Mouse (Mus musculus) hindbrain, postnatal 0 days (tissue): ENCODE results near the gene Fibp. TPM values are rescaled to one million over a fixed set of nuclear protein-coding genes. Genes with fewer than 3 reads are reported as not detected.

Experiments
- ATAC-seq: fragments of 200-750 bp; cut with Nextera tagmentation; 2 replicates; pipeline ENCODE4 v1.8.0; 2017; ENCODE audit warnings: mild to moderate bottlenecking, moderate TSS enrichment, moderate library complexity
- DNase-seq: peaks from one replicate; pipeline ENCODE4 v3.0.0-alpha.2; 2015; ENCODE audit warnings: low spot score
- H3K27ac ChIP-seq: fragments of 300-500 bp; sonication (generic); 2 replicates; pipeline ENCODE4 v1.5.1; 2014; ENCODE audit warnings: mild to moderate bottlenecking
- H3K27me3 ChIP-seq: fragments of 300-500 bp; sonication (generic); 2 replicates; pipeline ENCODE4 v1.6.1; 2014; ENCODE audit warnings: low read length, mixed read lengths; ENCODE audit not compliant: insufficient read depth
- H3K36me3 ChIP-seq: fragments of 300-500 bp; sonication (generic); 2 replicates; pipeline ENCODE4 v1.6.1; 2014; ENCODE audit warnings: low read length, mixed read lengths; ENCODE audit not compliant: insufficient read depth
- H3K4me1 ChIP-seq: fragments of 300-500 bp; sonication (generic); 2 replicates; pipeline ENCODE4 v1.6.1; 2014; ENCODE audit warnings: antibody characterized with exemption, low read length, mixed read lengths; ENCODE audit not compliant: insufficient read depth
- H3K4me2 ChIP-seq: fragments of 300-500 bp; sonication (generic); 2 replicates; pipeline ENCODE4 v1.6.1; 2014; ENCODE audit warnings: low read depth, mild to moderate bottlenecking, low read length, moderate library complexity, mixed read lengths
- H3K4me3 ChIP-seq: fragments of 300-500 bp; sonication (generic); 2 replicates; pipeline ENCODE4 v1.5.1; 2014; ENCODE audit warnings: low read length
- H3K9ac ChIP-seq: fragments of 300-500 bp; sonication (generic); replicated peaks from 2 replicates; pipeline ENCODE4 v1.6.1; 2014; ENCODE audit warnings: mild to moderate bottlenecking, low read length, moderate library complexity, mixed read lengths
- H3K9me3 ChIP-seq: fragments of 300-500 bp; sonication (generic); 2 replicates; pipeline ENCODE4 v1.6.1; 2016; ENCODE audit warnings: low read length, mixed read lengths
- CTCF ChIP-seq: IDR thresholded peaks from 2 replicates; pipeline ENCODE4 v1.5.1; 2016; ENCODE audit warnings: antibody characterized with exemption, control low read depth, low read depth
- WGBS: fragments of 180-500 bp; shearing (Covaris S2); extraction: QIAGEN DNeasy Blood & Tissue Kit; methylation state at CpG from one replicate; pipeline ENCODE4 v1.1.7; 2014; 5-methylcytosine and 5-hydroxymethylcytosine counted together
- polyA plus RNA-seq: library from polyadenylated mRNA; unstranded; fragments of >200 nt; fragmentation: Nextera tagmentation; extraction: Ambion mirVana; gene quantifications from 2 replicates; pipeline ENCODE4 v1.2.1, GENCODE M21; 2015
- total RNA-seq: library from RNA; depleted of rRNA; stranded (reverse); fragments of >200 nt; gene quantifications from 2 replicates; pipeline ENCODE4 v1.2.3, GENCODE M21; 2014; rRNA removed

The Fibp gene
- total RNA-seq: 76.1 and 103 TPM in 2 replicates
- polyA plus RNA-seq: 172 and 179 TPM in 2 replicates

DNA sequence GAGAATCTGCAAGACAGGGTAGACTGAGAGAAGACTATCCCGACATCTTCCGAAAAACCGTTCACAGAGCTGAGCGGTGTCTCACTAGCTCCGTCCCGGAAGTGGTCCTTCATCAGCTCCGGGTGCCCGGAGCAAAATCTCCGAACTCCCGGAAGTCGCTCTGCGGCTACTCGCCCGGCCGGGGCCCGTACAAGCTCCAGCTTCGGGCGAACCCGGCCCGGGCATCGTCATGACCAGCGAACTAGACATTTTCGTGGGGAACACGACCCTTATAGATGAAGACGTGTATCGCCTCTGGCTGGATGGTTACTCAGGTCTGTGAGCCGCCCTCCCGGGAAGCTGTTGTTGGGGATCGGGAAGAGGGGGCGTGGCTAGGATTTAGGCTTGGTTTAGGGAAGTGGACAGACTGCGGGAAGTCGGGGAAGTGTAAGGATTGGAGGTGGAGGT, at the start of gene Fibp:
Gene Fibp (plus strand): TSS at position 151 of the 447 bp plus-strand sequence.
- ATAC-seq (peak; percentile 71), DNase-seq (peak; percentile 96)
- H3K4me2 ChIP-seq: peak within 1 kb of the TSS; percentile 79
- under 1% methylated on average over 32 of the region's 32 CpGs for WGBS
- peaks cover 20% of the 10 kb centered on the region for H3K4me1 ChIP-seq
- peaks cover 18% of the 10 kb centered on the region; the same call in 1 of the 2 replicates for H3K36me3 ChIP-seq
- H3K27me3 ChIP-seq: no peaks in the 10 kb centered on the region
- H3K9ac ChIP-seq: peak within 1 kb of the TSS; percentile 73
- no peaks in the 10 kb centered on the region for H3K9me3 ChIP-seq
- TF ChIP-seq CTCF: no peak
- peak within 1 kb of the TSS; percentile 65 for H3K27ac ChIP-seq
- peak within 1 kb of the TSS; percentile 62 for H3K4me3 ChIP-seq

DNA sequence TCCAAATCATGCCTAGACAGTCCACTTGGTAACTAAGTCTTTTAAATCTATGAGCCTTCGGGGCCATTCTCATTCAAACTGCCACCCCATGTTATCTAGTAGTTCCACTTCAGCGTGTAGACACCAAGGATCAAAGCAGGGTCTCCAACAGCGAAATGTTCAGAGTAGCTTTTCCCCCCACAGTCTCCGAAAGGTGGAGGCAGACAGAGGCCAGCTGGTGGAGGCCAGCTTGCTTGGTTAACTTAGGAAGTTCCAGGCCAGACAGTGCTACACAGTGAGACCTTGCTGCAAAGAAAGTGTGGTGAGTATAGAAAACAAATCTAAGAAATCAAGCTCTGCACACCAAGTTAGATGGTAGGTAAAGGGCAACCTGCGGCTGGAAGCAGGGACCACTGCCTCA, 49.8 kb upstream of the Fibp start:
- TF ChIP-seq CTCF: no peak
- H3K9me3 ChIP-seq: no peaks in the 10 kb centered on the region
- no peak for DNase-seq
- H3K4me2 ChIP-seq: no peak overlapping the region
- H3K4me1 ChIP-seq: 0 out of 2 replicates have a peak, but pooled peaks cover 11% of the 10 kb centered on the region
- no peak overlapping the region for H3K27ac ChIP-seq
- no peaks in the 10 kb centered on the region for H3K36me3 ChIP-seq
- no peak overlapping the region for H3K4me3 ChIP-seq
- WGBS: 94% methylated on average over 5 of the region's 5 CpGs
- ATAC-seq: no peak
- no peak overlapping the region for H3K9ac ChIP-seq
- no peaks in the 10 kb centered on the region for H3K27me3 ChIP-seq

DNA sequence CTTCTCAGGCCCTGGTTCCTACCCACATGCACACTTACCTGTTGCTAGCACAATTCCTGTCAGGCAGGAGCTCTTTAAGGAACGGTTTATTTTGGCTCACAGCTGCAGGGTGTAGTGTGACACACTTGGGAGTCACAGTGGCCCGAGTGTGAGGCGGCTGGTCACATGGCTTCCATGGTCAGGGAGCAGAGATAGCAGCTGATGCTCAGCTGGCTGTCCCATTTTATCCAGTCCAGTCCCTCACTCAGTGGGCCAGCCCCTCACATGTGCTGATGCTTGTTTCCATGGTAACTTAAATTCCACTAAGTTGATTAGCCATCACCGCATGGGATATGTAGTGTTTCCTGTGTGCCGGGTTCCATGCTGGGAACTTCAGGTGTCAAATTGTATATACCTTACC, 48.5 kb upstream of the Fibp start:
- no peak overlapping the region for H3K9ac ChIP-seq
- TF ChIP-seq CTCF: no peak
- no peaks in the 10 kb centered on the region for H3K36me3 ChIP-seq
- DNase-seq: no peak
- no peak for ATAC-seq
- H3K27me3 ChIP-seq: no peaks in the 10 kb centered on the region
- H3K27ac ChIP-seq: no peak overlapping the region
- 0 out of 2 replicates have a peak, but pooled peaks cover 8% of the 10 kb centered on the region for H3K4me1 ChIP-seq
- WGBS: 59% methylated on average over 5 of the region's 5 CpGs
- no peak overlapping the region for H3K4me2 ChIP-seq
- no peaks in the 10 kb centered on the region for H3K9me3 ChIP-seq
- H3K4me3 ChIP-seq: no peak overlapping the region

DNA sequence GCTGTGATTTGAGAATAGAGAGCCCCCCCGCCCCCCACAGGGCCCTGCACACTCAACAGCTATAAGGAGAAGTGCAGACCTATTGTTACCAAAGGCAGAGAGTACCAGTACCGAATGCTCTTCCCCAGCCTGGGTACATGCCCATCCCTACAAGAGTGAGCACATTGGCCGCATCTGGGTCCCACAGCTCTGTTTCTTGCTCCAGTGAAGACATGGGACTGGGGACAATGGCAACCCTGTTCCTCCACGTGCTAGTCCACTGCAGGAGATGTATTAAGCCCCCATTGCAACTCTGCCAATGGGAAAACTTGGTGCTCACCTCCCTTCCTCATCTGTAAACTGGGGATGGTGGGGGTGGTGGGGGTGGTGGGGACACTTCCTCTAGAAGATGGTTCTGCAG, 46.6 kb upstream of the Fibp start:
- H3K4me2 ChIP-seq: no peak overlapping the region
- ATAC-seq (no peak), DNase-seq (no peak)
- no peaks in the 10 kb centered on the region for H3K27me3 ChIP-seq
- H3K4me1 ChIP-seq: no peaks in the 10 kb centered on the region
- H3K27ac ChIP-seq: no peak overlapping the region
- no peaks in the 10 kb centered on the region for H3K36me3 ChIP-seq
- no peak overlapping the region for H3K4me3 ChIP-seq
- no peaks in the 10 kb centered on the region for H3K9me3 ChIP-seq
- TF ChIP-seq CTCF: no peak
- WGBS: 71% methylated on average over 4 of the region's 4 CpGs
- H3K9ac ChIP-seq: no peak overlapping the region

DNA sequence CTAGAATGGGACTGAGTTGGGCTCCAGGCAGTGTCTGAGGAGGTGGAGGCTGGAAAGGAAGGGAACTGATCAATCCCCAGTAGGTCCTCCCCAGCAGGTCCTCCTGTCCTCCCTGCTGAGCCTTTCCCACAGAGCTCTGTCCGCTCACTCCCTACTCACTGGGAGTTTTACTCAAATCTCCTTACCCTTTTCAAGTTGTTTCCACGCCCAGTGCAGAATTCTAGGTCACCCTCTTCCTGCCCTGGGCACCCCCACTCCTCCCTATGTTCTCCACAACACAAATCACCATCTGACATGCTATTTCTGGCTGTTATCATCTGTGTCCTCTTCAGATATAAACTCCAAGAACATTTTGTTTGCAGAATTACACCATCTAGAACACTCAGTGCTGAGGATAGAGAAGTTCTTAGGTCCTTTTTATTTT, 45.9 kb upstream of the Fibp start:
- no peak for TF ChIP-seq CTCF
- Histone ChIP-seq H3K9me3 (no peaks in the 10 kb centered on the region), H3K4me1 (no peaks in the 10 kb centered on the region), H3K27me3 (no peaks in the 10 kb centered on the region), H3K9ac (no peak overlapping the region), H3K27ac (no peak overlapping the region), H3K36me3 (no peaks in the 10 kb centered on the region), H3K4me2 (no peak overlapping the region), H3K4me3 (no peak overlapping the region)
- WGBS: 64% methylated on average over 2 of the region's 2 CpGs
- ATAC-seq (no peak), DNase-seq (no peak)

DNA sequence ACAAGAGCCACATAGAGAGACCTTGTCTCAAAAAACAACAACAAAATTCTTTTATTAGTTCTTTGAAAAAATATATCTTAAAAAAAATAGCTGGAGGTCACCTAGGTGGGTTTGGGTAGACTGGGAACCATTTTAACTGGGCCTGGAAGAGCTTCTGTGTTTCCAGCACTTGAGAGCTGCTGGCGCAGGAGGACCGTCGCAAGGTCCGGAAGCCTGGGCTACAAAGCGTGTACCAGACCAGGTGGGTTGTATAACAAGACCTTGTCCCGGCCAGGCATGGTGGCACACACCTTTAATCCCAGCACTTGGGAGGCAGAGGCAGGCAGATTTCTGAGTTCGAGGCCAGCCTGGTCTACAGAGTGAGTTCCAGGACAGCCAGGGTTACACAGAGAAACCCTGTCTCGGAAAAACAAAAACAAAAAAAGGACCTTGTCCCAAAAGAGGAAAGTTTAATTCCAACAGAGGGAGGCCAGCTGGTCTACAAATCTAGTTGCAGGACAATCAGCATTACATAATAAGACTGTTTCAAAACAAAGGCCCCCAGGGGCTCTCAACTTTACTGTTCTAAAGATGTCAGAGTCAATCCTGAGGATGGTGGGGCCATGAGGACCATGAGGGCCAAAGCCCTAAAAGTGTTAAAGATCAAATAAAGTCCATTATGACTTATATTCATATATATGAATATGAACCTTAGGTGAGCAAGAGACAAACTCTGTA, 41.5 kb upstream of the Fibp start:
- WGBS: 94% methylated on average over 8 of the region's 8 CpGs

DNA sequence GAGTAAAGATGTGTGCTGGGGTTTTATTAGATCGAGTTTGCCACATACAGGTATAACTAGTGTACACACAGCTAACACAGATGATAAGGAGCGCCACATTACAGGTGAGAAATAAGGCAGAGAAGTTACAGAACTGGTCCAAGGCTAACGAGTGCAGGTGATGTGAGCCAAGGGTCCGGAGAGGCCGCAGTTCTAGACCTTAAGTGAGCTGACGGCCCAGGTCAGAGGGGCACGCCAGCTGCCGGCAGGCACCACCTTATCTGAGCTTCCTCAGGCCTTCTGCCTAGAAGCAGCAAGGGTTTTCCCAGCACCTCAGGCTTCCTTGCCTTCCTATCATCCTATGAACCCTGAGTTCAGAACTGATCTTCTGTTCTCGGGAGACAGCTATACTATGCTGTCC, 40.8 kb upstream of the Fibp start:
- no peak for ATAC-seq
- Histone ChIP-seq H3K36me3 (peaks cover 8% of the 10 kb centered on the region; the same call in 1 of the 2 replicates), H3K4me3 (no peak overlapping the region), H3K4me1 (peaks cover 10% of the 10 kb centered on the region; the same call in 1 of the 2 replicates), H3K27me3 (no peaks in the 10 kb centered on the region), H3K9me3 (no peaks in the 10 kb centered on the region), H3K9ac (no peak overlapping the region), H3K4me2 (no peak overlapping the region), H3K27ac (no peak overlapping the region)
- WGBS: 95% methylated on average over 9 of the region's 9 CpGs
- no peak for DNase-seq
- TF ChIP-seq CTCF: no peak

More for the DNA sequence above, 41.5 kb upstream of the Fibp start:
- Histone ChIP-seq H3K9me3 (no peaks in the 10 kb centered on the region), H3K4me1 (peaks cover 10% of the 10 kb centered on the region; the same call in 1 of the 2 replicates), H3K27me3 (no peaks in the 10 kb centered on the region), H3K4me3 (no peak overlapping the region), H3K9ac (no peak overlapping the region), H3K27ac (no peak overlapping the region), H3K4me2 (no peak overlapping the region), H3K36me3 (peaks cover 8% of the 10 kb centered on the region; the same call in 1 of the 2 replicates)
- no peak for TF ChIP-seq CTCF
- DNase-seq (no peak), ATAC-seq (no peak)
